Mouse (Mus musculus): ENCODE measurements around the gene Gucy1b1.
A peak's percentile ranks its signal among the peaks of the same experiment; 100 is the strongest.

Gucy1b1 gene

GRCm38 (mm10) chr3:82036262-82037044, 38.0 kb downstream of the Gucy1b1 start:
- DNase-seq (ENCODE audit: low read depth, low spot score), result no peak

- DNase-seq (ENCODE audit: low read depth, low spot score), result no peak
Observed at GRCm38 (mm10) chr3:82030008-82030748, 44.3 kb downstream of the Gucy1b1 start.

- DNase-seq (ENCODE audit: low read depth, low spot score), result peak; percentile 30
Observed at GRCm38 (mm10) chr3:82029229-82029628, 45.3 kb downstream of the Gucy1b1 start.

- no peak for DNase-seq (ENCODE audit: low read depth, low spot score)
Observed at GRCm38 (mm10) chr3:82027286-82027685, 47.2 kb downstream of the Gucy1b1 start.

- DNase-seq (ENCODE audit: low read depth, low spot score), result no peak
Observed at GRCm38 (mm10) chr3:82023065-82023464, 51.4 kb downstream of the Gucy1b1 start.

GRCm38 (mm10) chr3:82022421-82022920, 52.0 kb downstream of the Gucy1b1 start:
- no peak for DNase-seq (ENCODE audit: low read depth, low spot score)

- no peak for DNase-seq (ENCODE audit: low read depth, low spot score)
Observed at GRCm38 (mm10) chr3:82014148-82014703, 60.3 kb downstream of the Gucy1b1 start.

- DNase-seq (ENCODE audit: low read depth, low spot score), result no peak
Observed at GRCm38 (mm10) chr3:82007002-82007401, 67.5 kb downstream of the Gucy1b1 start.

GRCm38 (mm10) chr3:81995988-81996387, 78.5 kb downstream of the Gucy1b1 start:
- peak; percentile 15 for DNase-seq (ENCODE audit: low read depth, low spot score)

GRCm38 (mm10) chr3:81995371-81995770, 79.1 kb downstream of the Gucy1b1 start:
- DNase-seq (ENCODE audit: low read depth, low spot score), result no peak

- DNase-seq (ENCODE audit: low read depth, low spot score), result no peak
Observed at GRCm38 (mm10) chr3:81990531-81990930, 84.0 kb downstream of the Gucy1b1 start.

- DNase-seq (ENCODE audit: low read depth, low spot score), result no peak
Observed at GRCm38 (mm10) chr3:81989692-81990141, 84.8 kb downstream of the Gucy1b1 start.

GRCm38 (mm10) chr3:81987628-81988027, 86.9 kb downstream of the Gucy1b1 start:
- DNase-seq (ENCODE audit: low read depth, low spot score), result no peak

GRCm38 (mm10) chr3:81986103-81986502, 88.4 kb downstream of the Gucy1b1 start:
- DNase-seq (ENCODE audit: low read depth, low spot score), result no peak

- no peak for DNase-seq (ENCODE audit: low read depth, low spot score)
Observed at GRCm38 (mm10) chr3:81985100-81985499, 89.4 kb downstream of the Gucy1b1 start.

GRCm38 (mm10) chr3:81983120-81983895, 91.2 kb downstream of the Gucy1b1 start:
- no peak for DNase-seq (ENCODE audit: low read depth, low spot score)

All from retina, adult 2 months (tissue).